Mouse (Mus musculus): ENCODE measurements around the gene Celf5. TPM values are rescaled to one million over a fixed set of nuclear protein-coding genes. Genes with fewer than 3 reads are reported as not detected.

Celf5 gene
- polyA plus RNA-seq, 1 experiment from 2014 or later = 5.6 TPM

GRCm38 (mm10) chr10:81463531-81463930, 19.0 kb downstream of the Celf5 start:
- no peaks in the 10 kb centered on the region for H3K36me3 ChIP-seq (replicated peaks)
- no peaks in the 10 kb centered on the region for H3K9me3 ChIP-seq
- H3K27ac ChIP-seq = no peak overlapping the region
- no peak for DNase-seq (ENCODE audit: extremely low spot score, low spot score)
- WGBS = 75% methylated on average over 4 of the region's 4 CpGs
- peaks cover 49% of the 10 kb centered on the region for H3K4me1 ChIP-seq
- H3K4me3 ChIP-seq = peak overlapping the region; percentile 58
- peaks cover 96% of the 10 kb centered on the region for H3K27me3 ChIP-seq (ENCODE audit: poor library complexity, severe bottlenecking)

DNA sequence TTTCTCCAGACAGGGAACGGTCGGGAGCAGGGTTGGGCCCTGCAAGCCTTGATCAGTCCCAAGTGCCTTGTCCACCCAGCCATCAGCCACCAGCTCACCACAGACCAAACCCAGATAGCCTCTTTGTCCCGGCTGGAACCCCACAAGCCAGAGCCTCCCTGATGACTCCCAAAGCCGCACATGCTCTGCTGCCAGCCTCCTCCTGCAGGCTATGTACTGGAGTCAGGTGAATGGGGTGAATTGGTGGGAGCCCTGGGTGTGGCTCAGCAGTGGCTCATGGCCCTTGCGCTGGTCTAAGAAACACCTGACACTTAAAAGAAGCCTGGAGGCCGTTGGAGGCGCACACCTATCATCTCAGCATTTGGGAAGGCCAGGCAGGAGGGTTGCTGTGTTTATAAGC, 19.6 kb downstream of the Celf5 start:
- Histone ChIP-seq H3K27me3 (ENCODE audit: poor library complexity, severe bottlenecking) (peaks cover 96% of the 10 kb centered on the region), H3K9me3 (no peaks in the 10 kb centered on the region), H3K36me3 (replicated peaks) (no peaks in the 10 kb centered on the region), H3K4me1 (peaks cover 49% of the 10 kb centered on the region), H3K4me3 (0 out of 2 replicates have a peak overlapping the region, but pooled peaks have one; percentile 1), H3K27ac (no peak overlapping the region)
- 82% methylated on average over 7 of the region's 7 CpGs for WGBS
- no peak for DNase-seq (ENCODE audit: extremely low spot score, low spot score)

- no peak for DNase-seq (ENCODE audit: extremely low spot score, low spot score)
- Histone ChIP-seq H3K36me3 (replicated peaks) (no peaks in the 10 kb centered on the region), H3K4me1 (peaks cover 49% of the 10 kb centered on the region), H3K27me3 (ENCODE audit: poor library complexity, severe bottlenecking) (peaks cover 98% of the 10 kb centered on the region), H3K9me3 (no peaks in the 10 kb centered on the region), H3K4me3 (no peak overlapping the region), H3K27ac (no peak overlapping the region)
- 41% methylated on average over 7 of the region's 7 CpGs for WGBS
Measured at GRCm38 (mm10) chr10:81462415-81462804, 20.1 kb downstream of the Celf5 start.

GRCm38 (mm10) chr10:81461673-81462414, 20.7 kb downstream of the Celf5 start:
- Histone ChIP-seq H3K36me3 (replicated peaks) (no peaks in the 10 kb centered on the region), H3K27ac (no peak overlapping the region), H3K27me3 (ENCODE audit: poor library complexity, severe bottlenecking) (peaks cover 100% of the 10 kb centered on the region), H3K4me3 (no peak overlapping the region), H3K9me3 (no peaks in the 10 kb centered on the region), H3K4me1 (peaks cover 45% of the 10 kb centered on the region)
- 6% methylated on average over 16 of the region's 16 CpGs for WGBS
- DNase-seq (ENCODE audit: extremely low spot score, low spot score) = no peak

DNA sequence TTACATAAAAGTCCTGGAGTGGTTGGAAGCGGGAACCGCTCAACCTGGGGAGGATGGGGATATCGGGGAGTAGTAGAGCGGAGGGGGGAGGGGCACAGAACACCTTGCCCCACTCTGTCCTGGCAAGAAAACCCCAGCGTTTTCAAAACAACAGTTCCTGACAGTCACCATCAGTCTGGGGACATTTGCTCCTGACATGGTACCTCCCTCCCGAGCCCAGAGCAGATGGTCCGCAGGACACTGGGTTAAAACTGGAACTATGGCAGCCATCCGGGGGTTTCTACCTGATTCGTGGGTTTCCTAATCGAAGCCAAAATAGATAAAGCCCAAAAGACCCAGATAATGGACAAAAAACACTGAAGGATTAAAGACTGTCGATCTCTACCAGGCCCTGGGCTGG, 21.6 kb downstream of the Celf5 start:
- H3K4me1 ChIP-seq = peaks cover 43% of the 10 kb centered on the region
- 41% methylated on average over 11 of the region's 11 CpGs for WGBS
- peak; percentile 14 for DNase-seq (ENCODE audit: extremely low spot score, low spot score)

GRCm38 (mm10) chr10:81460471-81460870, 22.0 kb downstream of the Celf5 start:
- WGBS = 26% methylated on average over 20 of the region's 20 CpGs
- peaks cover 41% of the 10 kb centered on the region for H3K4me1 ChIP-seq
- no peak overlapping the region for H3K27ac ChIP-seq
- DNase-seq (ENCODE audit: extremely low spot score, low spot score) = no peak
- no peaks in the 10 kb centered on the region for H3K9me3 ChIP-seq
- no peaks in the 10 kb centered on the region for H3K36me3 ChIP-seq (replicated peaks)
- H3K27me3 ChIP-seq (ENCODE audit: poor library complexity, severe bottlenecking) = peaks cover 100% of the 10 kb centered on the region
- H3K4me3 ChIP-seq = no peak overlapping the region

More for the DNA sequence above, 21.6 kb downstream of the Celf5 start:
- Histone ChIP-seq H3K4me3 (no peak overlapping the region), H3K9me3 (no peaks in the 10 kb centered on the region), H3K27me3 (ENCODE audit: poor library complexity, severe bottlenecking) (peaks cover 100% of the 10 kb centered on the region), H3K36me3 (replicated peaks) (no peaks in the 10 kb centered on the region), H3K27ac (no peak overlapping the region)

DNA sequence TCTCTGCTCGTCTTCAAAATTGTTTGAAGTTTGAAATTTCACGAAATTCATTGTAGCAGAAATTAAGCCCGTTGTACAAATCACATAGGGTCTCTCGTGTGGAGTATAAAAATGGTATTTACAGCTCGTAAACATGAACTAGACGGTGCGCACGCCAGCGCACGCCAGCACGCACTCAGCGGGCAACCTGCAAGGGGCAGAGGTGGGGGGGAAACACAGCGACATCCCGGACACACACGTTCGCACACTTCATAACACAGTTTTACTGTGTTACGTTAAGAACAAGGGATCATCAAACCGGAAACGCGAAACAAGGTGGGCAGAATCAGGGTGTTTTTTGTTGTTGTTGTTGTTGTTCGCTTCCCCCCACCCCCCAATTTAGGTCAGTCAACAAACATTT, 23.1 kb downstream of the Celf5 start:
- Histone ChIP-seq H3K27ac (no peak overlapping the region), H3K27me3 (ENCODE audit: poor library complexity, severe bottlenecking) (peaks cover 100% of the 10 kb centered on the region), H3K4me1 (peaks cover 30% of the 10 kb centered on the region), H3K36me3 (replicated peaks) (no peaks in the 10 kb centered on the region), H3K4me3 (no peak overlapping the region), H3K9me3 (no peaks in the 10 kb centered on the region)
- DNase-seq (ENCODE audit: extremely low spot score, low spot score) = no peak
- WGBS = 72% methylated on average over 21 of the region's 21 CpGs

DNA sequence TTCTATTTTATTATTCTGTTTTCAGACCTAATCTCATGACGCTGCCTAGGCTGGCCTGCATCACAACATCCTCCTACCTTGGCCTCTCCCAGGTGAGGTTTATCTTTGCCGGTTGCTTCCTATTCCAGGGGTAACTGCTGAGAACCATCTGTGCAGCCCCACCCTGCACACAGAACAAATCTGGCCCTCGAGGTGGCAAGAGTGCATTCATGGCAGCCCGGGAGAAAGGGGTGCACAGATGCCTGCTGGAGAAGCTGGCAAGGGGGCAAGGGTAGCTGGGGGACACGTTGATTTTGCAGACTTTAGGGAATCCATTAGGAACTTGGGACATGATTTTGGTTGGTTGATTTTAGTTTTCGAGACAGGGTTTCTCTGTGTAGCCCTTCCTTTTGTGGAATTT, 24.2 kb downstream of the Celf5 start:
- Histone ChIP-seq H3K9me3 (no peaks in the 10 kb centered on the region), H3K27me3 (ENCODE audit: poor library complexity, severe bottlenecking) (peaks cover 100% of the 10 kb centered on the region), H3K4me1 (peaks cover 21% of the 10 kb centered on the region), H3K4me3 (no peak overlapping the region), H3K27ac (no peak overlapping the region), H3K36me3 (replicated peaks) (no peaks in the 10 kb centered on the region)
- no peak for DNase-seq (ENCODE audit: extremely low spot score, low spot score)
- WGBS = 84% methylated on average over 6 of the region's 6 CpGs

- peaks cover 21% of the 10 kb centered on the region for H3K4me1 ChIP-seq
- H3K4me3 ChIP-seq = no peak overlapping the region
- no peak overlapping the region for H3K27ac ChIP-seq
- H3K27me3 ChIP-seq (ENCODE audit: poor library complexity, severe bottlenecking) = peaks cover 100% of the 10 kb centered on the region
- no peaks in the 10 kb centered on the region for H3K36me3 ChIP-seq (replicated peaks)
- DNase-seq (ENCODE audit: extremely low spot score, low spot score) = no peak
- no peaks in the 10 kb centered on the region for H3K9me3 ChIP-seq
- WGBS = 85% methylated on average over 8 of the region's 8 CpGs
Measured at GRCm38 (mm10) chr10:81457624-81458023, 24.9 kb downstream of the Celf5 start.

DNA sequence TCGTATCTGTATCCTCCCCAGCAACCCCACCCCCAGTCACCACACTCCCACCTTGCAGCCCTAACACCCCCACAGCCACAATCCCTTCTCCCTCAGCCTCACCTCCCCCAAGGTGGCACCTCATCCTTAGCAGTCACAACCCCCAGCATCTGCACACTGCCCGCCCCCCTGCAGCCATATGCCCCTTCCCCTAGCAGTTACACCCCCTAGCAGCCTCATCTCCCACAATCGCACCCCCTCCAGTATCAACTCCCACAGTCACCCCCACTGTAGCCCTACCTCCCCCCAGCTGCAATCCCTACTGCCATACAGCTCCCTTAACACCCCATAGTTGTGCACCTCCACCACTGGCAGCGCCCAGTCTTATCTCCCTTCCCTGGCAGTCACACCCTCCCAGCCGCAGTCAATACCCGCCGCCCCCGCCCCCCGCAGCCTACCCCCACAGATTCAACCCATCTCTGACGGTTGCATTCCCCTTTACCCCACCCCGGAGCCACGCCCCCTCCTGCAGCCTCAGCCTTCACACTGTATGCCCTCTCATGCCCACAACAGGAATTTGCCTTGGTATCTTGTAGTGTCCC, 25.4 kb downstream of the Celf5 start:
- no peak for DNase-seq (ENCODE audit: extremely low spot score, low spot score)
- Histone ChIP-seq H3K4me1 (peaks cover 21% of the 10 kb centered on the region), H3K9me3 (no peaks in the 10 kb centered on the region), H3K27ac (no peak overlapping the region), H3K27me3 (ENCODE audit: poor library complexity, severe bottlenecking) (peaks cover 100% of the 10 kb centered on the region), H3K4me3 (no peak overlapping the region), H3K36me3 (replicated peaks) (no peaks in the 10 kb centered on the region)
- WGBS = 61% methylated on average over 12 of the region's 12 CpGs

DNA sequence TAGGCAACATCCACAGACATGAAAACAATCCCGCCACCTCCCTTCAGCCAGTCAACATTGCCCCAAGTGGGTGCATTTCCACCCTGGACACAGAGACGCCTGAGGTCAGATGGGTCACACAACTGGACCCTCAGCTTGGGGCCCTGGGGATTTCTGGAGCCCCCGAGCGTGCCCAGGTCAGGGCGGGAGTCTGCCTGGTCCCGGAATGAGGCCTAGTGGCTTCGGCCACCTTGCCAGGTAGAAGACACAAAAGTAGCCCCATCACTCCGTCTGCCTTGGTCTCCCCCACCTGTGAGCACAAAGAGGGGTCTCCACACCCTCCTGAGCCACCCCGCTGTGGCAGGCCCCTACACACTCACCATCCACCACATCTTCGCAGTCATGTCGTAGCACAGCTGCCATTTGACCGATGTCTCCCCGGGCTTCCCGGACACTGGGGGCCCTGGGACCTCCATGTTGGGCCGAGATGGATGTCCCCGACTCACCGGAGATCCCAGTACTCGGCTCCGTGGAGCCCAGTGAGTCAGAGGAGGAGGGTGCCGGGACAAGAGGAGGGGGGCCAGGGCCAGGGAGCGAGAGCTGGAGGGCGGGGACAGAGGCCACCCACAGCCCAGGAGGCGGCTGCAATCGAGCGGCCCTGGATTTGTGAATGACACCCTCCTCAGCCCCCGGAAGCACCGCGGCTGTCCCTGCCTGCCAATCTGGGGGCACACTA, 27.2 kb downstream of the Celf5 start, which contains the start of gene Nfic:
Gene Nfic (minus strand): TSS at position 455 of the 715 bp plus-strand sequence.
- Histone ChIP-seq H3K36me3 (replicated peaks) (no peaks in the 10 kb centered on the region), H3K4me1 (peaks cover 13% of the 10 kb centered on the region), H3K27me3 (ENCODE audit: poor library complexity, severe bottlenecking) (peaks cover 100% of the 10 kb centered on the region), H3K9me3 (no peaks in the 10 kb centered on the region), H3K27ac (no peak within 1 kb of the TSS), H3K4me3 (no peak within 1 kb of the TSS)
- no peak for DNase-seq (ENCODE audit: extremely low spot score, low spot score)
- WGBS = 69% methylated on average over 28 of the region's 28 CpGs

GRCm38 (mm10) chr10:81454106-81454505, 28.4 kb downstream of the Celf5 start:
- DNase-seq (ENCODE audit: extremely low spot score, low spot score) = no peak
- H3K27ac ChIP-seq = no peak overlapping the region
- no peaks in the 10 kb centered on the region for H3K36me3 ChIP-seq (replicated peaks)
- H3K4me1 ChIP-seq = peaks cover 6% of the 10 kb centered on the region
- WGBS = 75% methylated on average over 2 of the region's 2 CpGs
- no peaks in the 10 kb centered on the region for H3K9me3 ChIP-seq
- peaks cover 90% of the 10 kb centered on the region for H3K27me3 ChIP-seq (ENCODE audit: poor library complexity, severe bottlenecking)
- H3K4me3 ChIP-seq = no peak overlapping the region

GRCm38 (mm10) chr10:81452947-81453288, 29.6 kb downstream of the Celf5 start:
- Histone ChIP-seq H3K36me3 (replicated peaks) (no peaks in the 10 kb centered on the region), H3K4me1 (peaks cover 6% of the 10 kb centered on the region), H3K4me3 (no peak overlapping the region), H3K9me3 (no peaks in the 10 kb centered on the region), H3K27ac (no peak overlapping the region), H3K27me3 (ENCODE audit: poor library complexity, severe bottlenecking) (peaks cover 78% of the 10 kb centered on the region)
- peak; percentile 23 for DNase-seq (ENCODE audit: extremely low spot score, low spot score)
- WGBS = 6% methylated on average over 14 of the region's 14 CpGs

Measured in forebrain, embryonic 10.5 days (tissue).